Mouse (Mus musculus) testis, adult 2 months (tissue): ENCODE data around the gene Lgi4. TPM values are rescaled to one million over a fixed set of nuclear protein-coding genes. Genes with fewer than 3 reads are reported as not detected.
A peak's percentile ranks its signal among the peaks of the same experiment; 100 is the strongest.

ENCODE experiments used
- H3K27ac ChIP-seq: fragments of 200-500 bp; 2 replicates; pipeline ENCODE4 v1.5.1; 2012; ENCODE audit warnings: low read depth, low read length; ENCODE audit not compliant: control insufficient read depth, insufficient read depth
- H3K27me3 ChIP-seq: fragments of 200-500 bp; 2 replicates; pipeline ENCODE4 v1.6.1; 2012; ENCODE audit warnings: mild to moderate bottlenecking, low read length, moderate library complexity; ENCODE audit not compliant: control insufficient read depth, insufficient read depth
- H3K36me3 ChIP-seq: fragments of 200-500 bp; 2 replicates; pipeline ENCODE4 v1.6.1; 2012; ENCODE audit warnings: mild to moderate bottlenecking, low read length; ENCODE audit not compliant: control insufficient read depth, insufficient read depth
- H3K4me1 ChIP-seq: fragments of 200-500 bp; 2 replicates; pipeline ENCODE4 v1.6.1; 2012; ENCODE audit warnings: low read length; ENCODE audit not compliant: control insufficient read depth, insufficient read depth
- H3K4me3 ChIP-seq: fragments of 200-500 bp; 2 replicates; pipeline ENCODE4 v1.5.1; 2012; ENCODE audit warnings: low read depth, mild to moderate bottlenecking, low read length, moderate library complexity, mixed read lengths; ENCODE audit not compliant: control insufficient read depth
- CTCF ChIP-seq: fragments of 200-500 bp; IDR thresholded peaks from 2 replicates; pipeline ENCODE4 v1.5.1; 2012; ENCODE audit warnings: low read depth, mild to moderate bottlenecking, inconsistent platforms, low read length, moderate library complexity; ENCODE audit not compliant: control insufficient read depth, insufficient read depth, insufficient replicate concordance
- POLR2A ChIP-seq: fragments of 200-500 bp; IDR thresholded peaks from 2 replicates; pipeline ENCODE4 v1.6.1; 2012; ENCODE audit warnings: low read depth, mild to moderate bottlenecking, inconsistent platforms, low read length, moderate library complexity; ENCODE audit not compliant: control insufficient read depth
- polyA plus RNA-seq: library from polyadenylated mRNA; depleted of rRNA; stranded (reverse); fragments of >200 nt; gene quantifications from 2 replicates; pipeline ENCODE4 v1.2.3, GENCODE M21; 2012

The Lgi4 gene
- polyA plus RNA-seq, 1 experiment: 2.0 TPM

GRCm38 (mm10) chr7:31086175-31086755 is 27.1 kb downstream of the Lgi4 start:
- no peak overlapping the region for H3K27ac ChIP-seq
- H3K27me3 ChIP-seq: no peaks in the 10 kb centered on the region
- TF ChIP-seq POLR2A (no peak), CTCF (no peak)
- no peak overlapping the region for H3K4me3 ChIP-seq
- H3K36me3 ChIP-seq: no peaks in the 10 kb centered on the region
- peaks cover 3% of the 10 kb centered on the region for H3K4me1 ChIP-seq

- Histone ChIP-seq H3K4me1 (peaks cover 3% of the 10 kb centered on the region), H3K4me3 (no peak overlapping the region), H3K36me3 (no peaks in the 10 kb centered on the region), H3K27me3 (no peaks in the 10 kb centered on the region), H3K27ac (no peak overlapping the region)
- TF ChIP-seq CTCF (no peak), POLR2A (no peak)
Observed at GRCm38 (mm10) chr7:31087262-31087661, 28.1 kb downstream of the Lgi4 start.

- Histone ChIP-seq H3K4me3 (no peak overlapping the region), H3K27ac (no peak overlapping the region), H3K36me3 (no peaks in the 10 kb centered on the region), H3K4me1 (peaks cover 1% of the 10 kb centered on the region), H3K27me3 (no peaks in the 10 kb centered on the region)
- TF ChIP-seq CTCF (no peak), POLR2A (no peak)
Observed at GRCm38 (mm10) chr7:31088206-31088605, 29.1 kb downstream of the Lgi4 start.

GRCm38 (mm10) chr7:31089721-31090120 is 30.6 kb downstream of the Lgi4 start:
- no peak overlapping the region for H3K27ac ChIP-seq
- H3K4me1 ChIP-seq: no peaks in the 10 kb centered on the region; the same call in 1 of the 2 replicates
- H3K27me3 ChIP-seq: no peaks in the 10 kb centered on the region
- no peak overlapping the region for H3K4me3 ChIP-seq
- TF ChIP-seq POLR2A: no peak
- TF ChIP-seq CTCF: no peak
- H3K36me3 ChIP-seq: no peaks in the 10 kb centered on the region

- no peak overlapping the region for H3K27ac ChIP-seq
- H3K4me1 ChIP-seq: no peaks in the 10 kb centered on the region; the same call in 1 of the 2 replicates
- no peak overlapping the region for H3K4me3 ChIP-seq
- TF ChIP-seq CTCF: no peak
- TF ChIP-seq POLR2A: no peak
- H3K36me3 ChIP-seq: no peaks in the 10 kb centered on the region
- H3K27me3 ChIP-seq: no peaks in the 10 kb centered on the region
Observed at GRCm38 (mm10) chr7:31094774-31095501, 35.8 kb downstream of the Lgi4 start.

- TF ChIP-seq CTCF (no peak), POLR2A (no peak)
- Histone ChIP-seq H3K27me3 (no peaks in the 10 kb centered on the region), H3K36me3 (no peaks in the 10 kb centered on the region), H3K4me1 (no peaks in the 10 kb centered on the region; the same call in 1 of the 2 replicates), H3K4me3 (peak overlapping the region; percentile 4), H3K27ac (no peak overlapping the region)
Observed at GRCm38 (mm10) chr7:31096892-31097564, 37.9 kb downstream of the Lgi4 start.

GRCm38 (mm10) chr7:31097583-31098248 is 38.6 kb downstream of the Lgi4 start:
- H3K4me3 ChIP-seq: peak overlapping the region; percentile 73
- no peak overlapping the region for H3K27ac ChIP-seq
- TF ChIP-seq CTCF (peak; percentile 84), POLR2A (no peak)

More at GRCm38 (mm10) chr7:31097583-31098248, 38.6 kb downstream of the Lgi4 start:
- no peaks in the 10 kb centered on the region for H3K27me3 ChIP-seq
- no peaks in the 10 kb centered on the region; the same call in 1 of the 2 replicates for H3K4me1 ChIP-seq
- no peaks in the 10 kb centered on the region for H3K36me3 ChIP-seq
